Mouse (Mus musculus) layer of hippocampus, adult 8-10 months (tissue): Measurements from ENCODE around the gene Mrpl42. TPM values are rescaled to one million over a fixed set of nuclear protein-coding genes. Genes with fewer than 3 reads are reported as not detected.

Experiments
- DNase-seq, 2 experiments: peaks; one replicate each; pipeline ENCODE4 v3.0.0; 2022; ENCODE audit warnings: low spot score in 2 of 2
- total RNA-seq, 4 experiments: library from RNA; stranded (reverse); gene quantifications; 2 replicates each; pipeline ENCODE4 v1.2.4; 2022

The Mrpl42 gene
- total RNA-seq, 4 experiments from 2014 or later, result 66.9 to 73.8 (median 71.5) TPM

- DNase-seq, result no peak
These were observed 43.5 kb downstream of the Mrpl42 start for GRCm38 (mm10) chr10:95458050-95458806.

GRCm38 (mm10) chr10:95457367-95458049 lies 44.2 kb downstream of the Mrpl42 start:
- DNase-seq, result no peak

DNA sequence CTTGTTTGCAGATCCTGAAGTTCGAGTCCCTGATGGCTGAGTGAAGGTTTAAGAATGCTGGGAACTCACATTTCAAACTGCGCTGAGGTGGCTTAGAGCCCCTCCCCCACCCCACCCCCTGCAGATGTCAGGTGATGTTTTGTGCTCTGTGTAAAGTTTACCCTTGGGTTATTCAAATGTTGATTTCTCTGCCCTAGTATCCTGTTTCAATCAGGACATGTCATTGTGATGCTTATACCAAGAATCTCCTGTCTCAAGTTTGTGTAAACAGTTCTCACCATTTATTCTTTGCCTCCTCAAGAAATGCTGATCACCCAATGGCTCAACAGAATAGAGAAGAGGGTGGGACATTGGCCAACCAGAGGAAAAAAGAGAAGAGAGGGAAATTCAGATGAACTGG lies 45.6 kb downstream of the Mrpl42 start:
- DNase-seq, result no peak

DNA sequence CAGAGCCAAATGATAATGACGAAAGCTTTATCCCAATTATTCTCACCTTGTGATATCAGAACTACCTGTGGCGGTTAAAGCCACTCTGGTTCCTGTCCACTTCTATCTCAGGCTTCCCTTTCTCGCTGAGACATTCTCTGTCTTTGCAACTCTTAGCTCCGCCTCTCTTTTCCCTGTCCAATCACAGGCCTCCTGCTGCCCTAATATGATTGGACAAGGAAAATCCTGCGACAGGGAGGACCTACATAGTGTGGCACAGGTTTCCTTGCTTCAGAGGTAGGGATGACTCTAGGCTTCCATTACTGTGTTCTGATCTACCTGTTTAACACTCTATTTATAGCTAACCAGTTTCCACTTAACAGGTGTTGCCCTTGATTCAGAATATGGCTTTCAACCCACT lies 48.5 kb downstream of the Mrpl42 start:
- DNase-seq, result no peak

DNA sequence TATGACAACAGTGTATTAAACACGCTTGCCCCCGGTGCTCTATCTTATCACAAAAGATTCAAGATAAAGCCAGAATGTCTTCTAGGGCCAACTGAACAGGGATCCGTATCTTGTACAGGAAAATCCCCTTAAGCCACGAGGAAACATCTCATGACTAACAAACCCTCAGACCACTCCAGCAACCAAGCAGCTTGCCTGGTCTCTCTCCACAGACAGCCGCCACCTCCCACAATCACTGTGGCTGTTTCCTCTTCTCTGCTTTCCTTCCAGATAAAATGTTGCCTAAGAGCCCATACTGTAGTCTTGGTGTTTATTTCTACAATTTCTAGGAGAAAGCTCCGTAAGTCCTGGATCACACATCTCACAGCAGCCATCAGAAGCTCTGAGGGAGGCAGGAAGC lies 52.7 kb downstream of the Mrpl42 start:
- DNase-seq, result no peak

- DNase-seq, result no peak
These were observed 53.8 kb downstream of the Mrpl42 start for GRCm38 (mm10) chr10:95447954-95448353.

GRCm38 (mm10) chr10:95445104-95446056 lies 56.4 kb downstream of the Mrpl42 start:
- DNase-seq, result no peak

DNA sequence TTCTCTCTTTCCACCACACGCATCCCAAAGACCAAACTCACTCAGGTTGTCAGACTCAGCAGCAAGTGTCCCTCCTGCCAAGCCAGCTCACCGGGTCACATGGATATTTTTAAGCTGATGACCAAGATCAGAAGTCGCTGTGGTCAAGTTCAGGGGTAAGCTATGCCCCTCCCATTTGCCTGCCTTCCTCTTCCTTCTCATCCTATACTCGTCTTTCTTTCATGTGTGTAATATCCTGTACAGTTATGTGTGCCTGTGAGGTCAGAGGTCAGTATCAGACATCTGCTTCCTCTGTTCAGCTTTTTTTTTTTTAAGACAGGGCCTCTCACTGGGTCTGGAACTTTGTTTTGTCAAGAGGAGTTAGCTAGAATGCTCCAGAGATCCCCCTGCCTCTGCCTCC lies 59.4 kb downstream of the Mrpl42 start:
- DNase-seq, result no peak

GRCm38 (mm10) chr10:95440566-95440965 lies 61.2 kb downstream of the Mrpl42 start:
- no peak for DNase-seq

DNA sequence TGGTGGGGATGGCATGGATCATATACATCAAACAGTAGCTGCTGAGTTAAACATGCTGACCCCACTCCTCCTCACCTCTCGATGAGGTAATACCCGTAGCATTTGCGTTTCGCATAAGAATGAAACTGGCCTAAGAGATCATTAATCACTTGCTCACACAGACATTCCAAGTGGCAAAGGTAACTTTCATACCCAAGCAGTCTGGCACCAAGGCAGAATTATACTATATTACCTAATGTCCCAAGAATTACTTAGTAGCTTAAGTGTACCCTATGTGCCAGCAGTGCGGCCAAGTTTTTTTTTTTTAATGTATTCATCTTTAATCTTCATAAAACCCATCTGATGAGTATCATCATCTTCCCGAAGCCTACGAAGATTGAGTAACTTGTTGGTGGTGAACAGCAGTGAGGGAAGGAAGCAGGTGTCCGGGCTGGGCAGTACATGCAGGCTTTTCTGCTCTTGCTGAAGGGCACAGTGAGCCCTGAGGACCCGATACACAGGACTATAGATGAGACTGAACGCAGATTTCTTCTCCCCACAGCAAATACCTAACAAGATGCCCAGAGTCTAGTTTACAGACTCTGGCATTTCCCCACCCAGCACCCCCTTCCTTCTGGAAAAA lies 61.9 kb downstream of the Mrpl42 start:
- DNase-seq, result no peak

DNA sequence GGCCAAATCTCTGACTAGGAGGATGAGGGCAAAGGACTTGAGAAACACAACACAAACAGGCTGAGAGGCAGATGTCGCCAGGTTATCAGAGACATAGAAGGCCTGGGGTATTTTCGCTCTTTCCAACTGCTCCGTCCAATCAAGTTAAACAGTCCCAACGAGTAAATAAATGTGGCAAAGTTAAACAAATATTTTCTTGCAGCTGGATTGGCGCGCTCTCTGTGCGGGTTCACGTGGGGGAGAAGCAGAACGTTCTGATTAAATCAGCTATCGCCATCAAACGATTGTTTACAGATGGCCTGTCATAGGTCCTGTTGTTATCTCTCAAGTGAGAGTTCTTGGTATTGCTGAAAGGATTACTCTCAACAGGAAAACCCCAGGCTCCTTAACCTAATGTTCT lies 62.8 kb downstream of the Mrpl42 start:
- DNase-seq, result no peak

Other genes with a start within 250 kb of the Mrpl42 start
- gene Cradd, start 177.8 kb downstream of the Mrpl42 start, total RNA-seq, result 10 to 100 TPM in 1 of 4 experiments, 1 to 10 TPM in 3; 6.4 to 10.0 (median 8.0) TPM
- gene Socs2, start 84.8 kb downstream of the Mrpl42 start, total RNA-seq, result 10 to 100 TPM; 32.4 to 40.8 (median 38.9) TPM
- 100 to 1,000 TPM; 176 to 226 (median 205) TPM for gene Ube2n, start 13.2 kb upstream of the Mrpl42 start, total RNA-seq
- gene Nudt4, start 62.2 kb upstream of the Mrpl42 start, total RNA-seq, result 10 to 100 TPM; 72.5 to 74.3 (median 73.6) TPM
- not detected for gene Anapc15-ps, start 171.5 kb upstream of the Mrpl42 start, total RNA-seq